Mouse (Mus musculus) intestine, embryonic 16.5 days (tissue): Measurements from ENCODE around the gene 1700013G24Rik. TPM values are rescaled to one million over a fixed set of nuclear protein-coding genes. Genes with fewer than 3 reads are reported as not detected.

Source experiments
- ATAC-seq: fragments of 200-750 bp; cut with Nextera tagmentation; 2 replicates; pipeline ENCODE4 v1.8.0; 2017; ENCODE audit warnings: moderate TSS enrichment, moderate library complexity
- H3K27ac ChIP-seq: fragments of 300-500 bp; sonication (generic); 2 replicates; pipeline ENCODE4 v1.5.1; 2014; ENCODE audit warnings: mild to moderate bottlenecking, low read length
- H3K27me3 ChIP-seq: fragments of 300-500 bp; sonication (generic); replicated peaks from 2 replicates; pipeline ENCODE4 v1.6.1; 2014; ENCODE audit warnings: low read length, control low read depth, mixed read lengths; ENCODE audit not compliant: control insufficient read depth, insufficient read depth
- H3K36me3 ChIP-seq: fragments of 300-500 bp; sonication (generic); 2 replicates; pipeline ENCODE4 v1.6.1; 2014; ENCODE audit warnings: low read length, control low read depth; ENCODE audit not compliant: control insufficient read depth, insufficient read depth
- H3K4me1 ChIP-seq: fragments of 300-500 bp; sonication (generic); 2 replicates; pipeline ENCODE4 v1.6.1; 2014; ENCODE audit warnings: low read length, control low read depth, mixed read lengths; ENCODE audit not compliant: control insufficient read depth, insufficient read depth
- H3K4me2 ChIP-seq: fragments of 300-500 bp; sonication (generic); 2 replicates; pipeline ENCODE4 v1.6.1; 2014; ENCODE audit warnings: low read depth, low read length, control low read depth
- H3K4me3 ChIP-seq: fragments of 300-500 bp; sonication (generic); 2 replicates; pipeline ENCODE4 v1.5.1; 2014; ENCODE audit warnings: mild to moderate bottlenecking, low read length
- H3K9ac ChIP-seq: fragments of 300-500 bp; sonication (generic); 2 replicates; pipeline ENCODE4 v1.6.1; 2014; ENCODE audit warnings: low read depth, low read length
- H3K9me3 ChIP-seq: fragments of 300-500 bp; sonication (generic); 2 replicates; pipeline ENCODE4 v1.6.1; 2016; ENCODE audit warnings: low read length, control low read depth; ENCODE audit not compliant: control insufficient read depth
- WGBS: fragments of 180-500 bp; shearing (Covaris S2); extraction: QIAGEN DNeasy Blood & Tissue Kit; methylation state at CpG from one replicate; pipeline ENCODE4 v1.1.7; 2014; 5-methylcytosine and 5-hydroxymethylcytosine counted together
- polyA plus RNA-seq: library from polyadenylated mRNA; unstranded; fragments of >200 nt; fragmentation: Nextera tagmentation; extraction: Ambion mirVana; gene quantifications from 2 replicates; pipeline ENCODE4 v1.2.1, GENCODE M21; 2015

Gene 1700013G24Rik
- polyA plus RNA-seq, 1 experiment from 2014 or later: not detected

GRCm38 (mm10) chr4:137497892-137498722 is 45.0 kb downstream of the 1700013G24Rik start:
- Histone ChIP-seq H3K9ac (peak overlapping the region; percentile 44; the same call in 1 of the 2 replicates), H3K36me3 (peaks cover 5% of the 10 kb centered on the region; the same call in 1 of the 2 replicates), H3K4me2 (peak overlapping the region; percentile 21; the same call in 1 of the 2 replicates), H3K27me3 (no peaks in the 10 kb centered on the region), H3K27ac (peak overlapping the region; percentile 83), H3K4me1 (peaks cover 61% of the 10 kb centered on the region), H3K4me3 (no peak overlapping the region), H3K9me3 (no peaks in the 10 kb centered on the region)
- 34% methylated on average over 9 of the region's 9 CpGs for WGBS
- ATAC-seq: peak; percentile 18; the same call in 1 of the 2 replicates

DNA sequence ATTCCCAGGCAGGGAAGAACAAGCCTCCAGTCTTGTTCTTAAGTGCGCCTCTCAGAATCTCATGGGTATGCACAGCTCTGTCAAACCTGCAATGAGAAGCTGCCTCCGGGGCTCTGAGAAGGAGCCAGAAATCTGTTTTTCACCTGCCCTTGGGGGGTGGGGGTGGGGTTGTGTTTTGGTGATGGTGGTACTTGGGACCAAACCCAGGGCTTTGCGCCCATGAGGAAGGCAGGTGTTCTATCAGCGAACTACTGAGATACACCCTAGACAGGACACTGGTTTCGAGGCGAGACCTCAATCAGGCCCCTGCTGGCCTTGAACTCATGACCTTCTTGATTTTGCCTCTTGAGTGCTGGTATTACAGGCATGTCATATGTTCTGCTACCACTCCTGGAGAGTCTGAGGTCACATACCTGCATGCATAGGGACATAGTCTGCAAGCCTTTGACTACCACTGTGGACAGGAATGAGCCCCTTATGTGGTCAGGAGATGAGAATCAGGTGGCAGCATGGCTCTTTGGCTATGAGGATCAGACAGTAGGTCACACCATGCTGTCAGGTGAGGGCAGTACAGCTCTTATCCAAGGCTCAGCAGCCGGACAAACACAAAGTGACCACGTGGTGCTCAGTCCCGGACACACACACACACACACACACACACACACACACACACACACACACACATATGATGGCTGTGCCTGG is 45.9 kb downstream of the 1700013G24Rik start:
- Histone ChIP-seq H3K27ac (peak overlapping the region; percentile 83), H3K36me3 (peaks cover 9% of the 10 kb centered on the region; the same call in 1 of the 2 replicates), H3K4me2 (no peak overlapping the region), H3K4me1 (peaks cover 65% of the 10 kb centered on the region), H3K4me3 (no peak overlapping the region), H3K27me3 (no peaks in the 10 kb centered on the region), H3K9me3 (no peaks in the 10 kb centered on the region), H3K9ac (0 out of 2 replicates have a peak overlapping the region, but pooled peaks have one; percentile 44)
- WGBS: 85% methylated on average over 9 of the region's 9 CpGs
- no peak for ATAC-seq

GRCm38 (mm10) chr4:137500149-137500548 is 47.1 kb downstream of the 1700013G24Rik start:
- no peak overlapping the region for H3K27ac ChIP-seq
- WGBS: 65% methylated on average over 12 of the region's 12 CpGs
- no peak overlapping the region for H3K9ac ChIP-seq
- no peak overlapping the region for H3K4me2 ChIP-seq
- no peak for ATAC-seq
- H3K9me3 ChIP-seq: no peaks in the 10 kb centered on the region
- H3K27me3 ChIP-seq: no peaks in the 10 kb centered on the region
- H3K36me3 ChIP-seq: peaks cover 9% of the 10 kb centered on the region; the same call in 1 of the 2 replicates
- H3K4me3 ChIP-seq: no peak overlapping the region
- peaks cover 54% of the 10 kb centered on the region for H3K4me1 ChIP-seq

- ATAC-seq: no peak
- Histone ChIP-seq H3K9me3 (no peaks in the 10 kb centered on the region), H3K4me1 (peaks cover 49% of the 10 kb centered on the region), H3K27me3 (no peaks in the 10 kb centered on the region), H3K4me2 (no peak overlapping the region), H3K27ac (peak overlapping the region; percentile 6; the same call in 1 of the 2 replicates), H3K9ac (no peak overlapping the region), H3K36me3 (peaks cover 9% of the 10 kb centered on the region; the same call in 1 of the 2 replicates), H3K4me3 (no peak overlapping the region)
- WGBS: 91% methylated on average over 5 of the region's 5 CpGs
Measured at GRCm38 (mm10) chr4:137500953-137501352, 47.9 kb downstream of the 1700013G24Rik start.

GRCm38 (mm10) chr4:137502183-137502582 is 49.1 kb downstream of the 1700013G24Rik start:
- Histone ChIP-seq H3K4me2 (no peak overlapping the region), H3K36me3 (peaks cover 9% of the 10 kb centered on the region; the same call in 1 of the 2 replicates), H3K4me3 (no peak overlapping the region), H3K9me3 (no peaks in the 10 kb centered on the region), H3K4me1 (peaks cover 39% of the 10 kb centered on the region), H3K9ac (no peak overlapping the region), H3K27me3 (no peaks in the 10 kb centered on the region), H3K27ac (no peak overlapping the region; the same call in 1 of the 2 replicates)
- WGBS: 86% methylated on average over 10 of the region's 10 CpGs
- ATAC-seq: no peak

GRCm38 (mm10) chr4:137502801-137503200 is 49.7 kb downstream of the 1700013G24Rik start:
- no peak overlapping the region; the same call in 1 of the 2 replicates for H3K27ac ChIP-seq
- ATAC-seq: no peak

DNA sequence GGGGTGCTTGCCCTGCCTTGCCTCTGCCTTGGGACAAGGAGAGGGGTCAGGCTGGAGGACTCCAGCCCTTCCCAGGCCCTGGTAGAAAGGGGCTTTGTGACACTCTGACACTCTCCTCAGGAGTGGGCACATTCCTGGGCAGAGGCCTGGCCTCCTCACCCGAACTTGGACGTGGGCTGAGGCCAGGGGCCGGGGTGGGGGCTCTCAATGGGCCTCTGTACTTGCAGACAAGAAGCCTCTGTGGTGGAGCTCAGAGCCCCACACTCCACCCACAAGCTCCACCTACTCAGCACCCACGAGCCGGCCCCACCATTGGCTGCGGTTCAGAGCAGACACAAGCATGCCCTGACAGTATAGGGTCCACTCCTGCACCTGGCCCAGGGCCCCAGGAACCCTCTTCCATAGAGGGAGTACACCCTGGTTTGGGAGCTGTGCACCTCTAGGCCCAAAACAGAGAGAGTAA is 50.5 kb downstream of the 1700013G24Rik start:
- H3K27me3 ChIP-seq: no peaks in the 10 kb centered on the region
- H3K27ac ChIP-seq: no peak overlapping the region
- peak overlapping the region; percentile 6; the same call in 1 of the 2 replicates for H3K9ac ChIP-seq
- peak; percentile 32; the same call in 1 of the 2 replicates for ATAC-seq
- peaks cover 26% of the 10 kb centered on the region for H3K4me1 ChIP-seq
- no peaks in the 10 kb centered on the region for H3K9me3 ChIP-seq
- H3K36me3 ChIP-seq: peaks cover 9% of the 10 kb centered on the region; the same call in 1 of the 2 replicates
- H3K4me2 ChIP-seq: no peak overlapping the region
- no peak overlapping the region for H3K4me3 ChIP-seq
- 61% methylated on average over 6 of the region's 6 CpGs for WGBS

More at GRCm38 (mm10) chr4:137502801-137503200, 49.7 kb downstream of the 1700013G24Rik start:
- Histone ChIP-seq H3K4me1 (peaks cover 33% of the 10 kb centered on the region), H3K4me2 (no peak overlapping the region), H3K27me3 (no peaks in the 10 kb centered on the region), H3K4me3 (no peak overlapping the region), H3K9ac (peak overlapping the region; percentile 6; the same call in 1 of the 2 replicates), H3K36me3 (peaks cover 9% of the 10 kb centered on the region; the same call in 1 of the 2 replicates), H3K9me3 (no peaks in the 10 kb centered on the region)
- WGBS: 83% methylated on average over 7 of the region's 7 CpGs
